Mouse (Mus musculus) kidney, adult 2 months (tissue): ENCODE measurements around the gene Vopp1. TPM values are rescaled to one million over a fixed set of nuclear protein-coding genes. Genes with fewer than 3 reads are reported as not detected.
"Not testable (repeated sequence)": the region's sequence is repeated elsewhere in the genome, so short reads cannot be mapped to it uniquely, and the experiment has no call there.

ENCODE experiments used
- DNase-seq: peaks from one replicate; pipeline ENCODE4 v3.0.0; 2021
- H3K27ac ChIP-seq: fragments of 200-500 bp; 2 replicates; pipeline ENCODE4 v1.5.1; 2012; ENCODE audit warnings: low read depth, low read length, control low read depth, inconsistent platforms; ENCODE audit not compliant: insufficient read depth
- H3K27me3 ChIP-seq: fragments of 200-500 bp; replicated peaks from 2 replicates; pipeline ENCODE4 v1.6.1; 2012; ENCODE audit warnings: mild to moderate bottlenecking, moderate library complexity, low read length, inconsistent platforms; ENCODE audit not compliant: control insufficient read depth, insufficient read depth
- H3K36me3 ChIP-seq: fragments of 200-500 bp; 2 replicates; pipeline ENCODE4 v1.6.1; 2012; ENCODE audit warnings: mild to moderate bottlenecking, moderate library complexity, low read length, inconsistent platforms; ENCODE audit not compliant: control insufficient read depth, insufficient read depth
- H3K4me1 ChIP-seq: fragments of 200-500 bp; 2 replicates; pipeline ENCODE4 v1.6.1; 2011; ENCODE audit warnings: low read length; ENCODE audit not compliant: control insufficient read depth, insufficient read depth
- H3K4me3 ChIP-seq: fragments of 200-500 bp; 2 replicates; pipeline ENCODE4 v1.5.1; 2011; ENCODE audit warnings: mild to moderate bottlenecking, low read depth, low read length, control low read depth; ENCODE audit not compliant: insufficient read depth
- CTCF ChIP-seq: fragments of 200-500 bp; conservative IDR thresholded peaks from 2 replicates; pipeline ENCODE4 v1.5.1; 2011; ENCODE audit warnings: low read depth, mild to moderate bottlenecking, control low read depth, low read length, moderate library complexity, mixed read lengths; ENCODE audit not compliant: insufficient read depth, insufficient read length
- POLR2A ChIP-seq: fragments of 200-500 bp; IDR thresholded peaks from one replicate; pipeline ENCODE4 v1.6.1; 2011; ENCODE audit warnings: low read depth, low read length, control low read depth
- WGBS: fragments of 180-500 bp; shearing (Covaris S2); methylation state at CpG from one replicate; pipeline ENCODE4 v1.1.7; 2018; 5-methylcytosine and 5-hydroxymethylcytosine counted together
- polyA plus RNA-seq: library from polyadenylated mRNA; depleted of rRNA; stranded (reverse); fragments of >200 nt; gene quantifications from 2 replicates; pipeline ENCODE4 v1.2.3, GENCODE M21; 2012

The Vopp1 gene
- polyA plus RNA-seq, 1 experiment: 9.1 TPM

DNA sequence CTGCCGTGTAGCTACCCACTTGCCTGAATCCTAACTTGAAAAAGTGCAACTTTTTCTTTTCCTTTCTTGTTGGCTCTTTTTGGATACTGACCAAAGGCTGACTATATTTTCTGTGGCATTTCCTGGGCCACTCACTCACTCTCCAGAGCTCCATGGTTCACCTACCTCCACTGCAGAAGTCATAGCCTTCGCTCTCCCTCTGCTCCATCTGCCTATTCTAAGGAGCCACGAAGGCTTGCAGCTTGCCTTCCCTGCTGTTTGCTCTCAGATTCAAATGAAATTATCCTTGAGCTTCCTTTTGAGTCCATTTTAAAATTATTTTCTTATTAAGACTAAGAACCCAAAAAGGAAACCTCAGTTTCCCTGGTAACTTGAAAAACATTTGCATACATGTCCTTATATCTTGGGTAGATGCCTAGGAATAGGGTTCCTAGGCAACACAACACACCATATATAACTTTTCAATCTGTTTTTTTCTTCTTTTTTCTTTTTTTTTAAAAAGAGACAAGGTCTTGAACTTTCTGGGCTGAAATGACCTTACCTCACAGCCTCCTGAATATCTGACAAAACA lies 28.0 kb downstream of the Vopp1 start:
- no peak for TF ChIP-seq POLR2A
- no peak for TF ChIP-seq CTCF
- 89% methylated on average over 3 of the region's 3 CpGs for WGBS
- H3K27ac ChIP-seq: no peak overlapping the region
- no peak for DNase-seq
- H3K36me3 ChIP-seq: no peaks in the 10 kb centered on the region
- no peaks in the 10 kb centered on the region for H3K4me1 ChIP-seq
- no peak overlapping the region for H3K4me3 ChIP-seq
- H3K27me3 ChIP-seq: no peaks in the 10 kb centered on the region

DNA sequence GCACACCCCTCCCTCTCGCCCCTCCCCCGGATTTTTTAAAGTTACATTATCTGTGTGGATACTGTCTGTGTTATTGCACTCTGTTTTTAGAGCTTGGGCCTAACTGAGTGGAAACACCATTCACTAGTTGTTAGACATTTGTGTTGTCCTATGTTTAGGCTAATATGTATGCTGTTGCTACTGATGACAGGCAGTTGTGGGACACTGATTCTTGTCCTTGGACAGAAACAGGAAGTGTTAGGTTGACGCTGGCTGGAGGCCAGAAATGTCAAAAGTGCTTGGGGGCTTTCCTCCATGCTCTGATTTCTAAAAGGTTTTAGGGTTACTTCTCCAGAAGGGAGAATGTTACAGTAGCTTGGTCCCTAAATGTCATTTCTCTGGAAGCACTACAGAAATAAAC lies 29.1 kb downstream of the Vopp1 start:
- no peaks in the 10 kb centered on the region for H3K4me1 ChIP-seq
- TF ChIP-seq CTCF: no peak
- TF ChIP-seq POLR2A: no peak
- no peak overlapping the region for H3K4me3 ChIP-seq
- 61% methylated on average over 3 of the region's 3 CpGs for WGBS
- no peaks in the 10 kb centered on the region for H3K36me3 ChIP-seq
- no peak for DNase-seq
- no peaks in the 10 kb centered on the region for H3K27me3 ChIP-seq
- no peak overlapping the region for H3K27ac ChIP-seq

DNA sequence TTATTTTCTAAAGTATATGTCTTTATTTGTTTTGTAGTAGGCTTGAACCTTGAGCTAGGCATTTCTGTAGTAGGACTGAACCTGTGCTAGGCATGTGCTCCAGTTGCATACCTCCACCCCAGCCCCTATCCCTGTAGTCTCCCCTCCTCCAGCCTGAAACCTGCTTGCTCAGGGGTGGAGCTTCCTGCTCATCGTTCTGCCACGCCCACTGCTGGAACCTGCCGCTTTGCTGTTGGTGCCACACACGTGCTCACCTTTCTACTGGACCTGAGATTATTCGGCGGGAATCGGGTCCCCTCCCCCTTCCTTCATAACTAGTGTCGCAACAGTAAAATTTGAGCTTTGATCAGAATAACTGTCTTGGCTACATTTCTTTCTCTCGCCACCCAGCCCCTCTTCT lies 32.1 kb downstream of the Vopp1 start:
- H3K27ac ChIP-seq, H3K4me1 ChIP-seq, DNase-seq, H3K36me3 ChIP-seq, H3K4me3 ChIP-seq, H3K27me3 ChIP-seq: not testable (repeated sequence)
- 72% methylated on average over 9 of the region's 9 CpGs for WGBS

DNA sequence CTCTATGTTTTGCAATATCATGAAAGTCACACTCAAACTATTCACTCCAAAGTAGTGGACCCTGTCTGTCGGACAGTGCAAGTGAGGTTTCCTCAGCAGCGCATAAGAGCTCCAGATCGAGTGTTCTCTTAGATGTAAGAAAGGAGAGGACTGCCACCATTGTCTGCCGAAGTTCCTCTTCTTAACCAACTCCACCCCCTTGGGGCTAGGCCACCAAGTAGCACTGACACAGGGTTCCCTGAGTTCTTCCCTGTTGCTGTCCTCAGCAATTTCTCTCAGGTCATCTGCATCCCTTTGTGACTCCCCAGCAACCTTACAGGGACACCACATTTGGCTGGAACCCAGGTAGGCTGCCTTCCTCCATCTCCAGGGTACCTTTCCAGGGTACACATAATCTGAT lies 34.4 kb downstream of the Vopp1 start:
- DNase-seq: no peak
- H3K27me3 ChIP-seq: no peaks in the 10 kb centered on the region
- TF ChIP-seq POLR2A (no peak), CTCF (no peak)
- H3K4me3 ChIP-seq: no peak overlapping the region
- H3K4me1 ChIP-seq: no peaks in the 10 kb centered on the region
- no peaks in the 10 kb centered on the region for H3K36me3 ChIP-seq
- WGBS: 88% methylated on average over 4 of the region's 4 CpGs
- no peak overlapping the region for H3K27ac ChIP-seq

DNA sequence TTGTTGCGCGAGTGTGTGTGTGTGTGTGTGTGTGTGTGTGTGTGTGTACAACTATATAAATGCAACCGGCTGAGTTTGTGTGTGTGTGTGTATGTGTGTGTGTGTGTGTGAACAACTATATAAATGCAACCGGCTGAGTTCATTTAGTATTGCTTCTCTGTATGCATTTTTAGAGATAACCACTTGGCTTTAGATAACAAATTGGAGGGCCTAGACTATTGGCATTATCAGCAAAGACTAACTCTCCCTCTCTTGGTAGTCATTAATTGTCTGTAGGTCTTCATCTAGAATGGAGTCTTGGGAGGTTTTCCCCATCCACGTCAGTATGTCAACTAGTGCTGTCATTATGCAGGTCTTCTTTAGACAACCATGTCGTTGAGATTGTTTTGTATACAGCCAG lies 37.6 kb downstream of the Vopp1 start:
- no peak for DNase-seq
- WGBS: 96% methylated on average over 6 of the region's 6 CpGs
- no peak overlapping the region for H3K27ac ChIP-seq
- H3K36me3 ChIP-seq: no peaks in the 10 kb centered on the region
- H3K4me1 ChIP-seq: no peaks in the 10 kb centered on the region
- TF ChIP-seq POLR2A: no peak
- TF ChIP-seq CTCF: no peak
- no peak overlapping the region for H3K4me3 ChIP-seq
- no peaks in the 10 kb centered on the region for H3K27me3 ChIP-seq

DNA sequence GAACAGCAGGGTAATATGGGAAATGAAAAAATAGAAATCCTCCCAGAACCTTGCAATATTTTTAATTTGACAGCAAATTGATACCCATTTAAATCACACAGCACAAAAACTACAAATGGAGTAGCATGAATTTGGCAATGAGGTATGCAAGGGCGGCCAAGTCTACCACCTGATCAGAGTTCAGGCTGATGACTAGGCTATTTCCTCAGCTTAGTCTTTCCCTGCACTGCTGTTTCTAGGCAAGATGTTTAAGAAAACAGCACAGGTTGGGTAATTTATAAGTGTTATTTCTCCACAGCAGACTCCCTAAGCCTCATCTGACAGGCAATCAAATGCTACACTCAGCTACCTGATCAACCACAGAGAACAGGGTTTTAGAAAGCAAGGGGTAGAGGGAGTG lies 40.7 kb downstream of the Vopp1 start:
- Histone ChIP-seq H3K4me3 (no peak overlapping the region), H3K36me3 (no peaks in the 10 kb centered on the region), H3K4me1 (no peaks in the 10 kb centered on the region), H3K27me3 (no peaks in the 10 kb centered on the region), H3K27ac (no peak overlapping the region)
- 95% methylated on average over 1 of the region's 1 CpGs for WGBS
- TF ChIP-seq POLR2A (no peak), CTCF (no peak)
- DNase-seq: no peak

DNA sequence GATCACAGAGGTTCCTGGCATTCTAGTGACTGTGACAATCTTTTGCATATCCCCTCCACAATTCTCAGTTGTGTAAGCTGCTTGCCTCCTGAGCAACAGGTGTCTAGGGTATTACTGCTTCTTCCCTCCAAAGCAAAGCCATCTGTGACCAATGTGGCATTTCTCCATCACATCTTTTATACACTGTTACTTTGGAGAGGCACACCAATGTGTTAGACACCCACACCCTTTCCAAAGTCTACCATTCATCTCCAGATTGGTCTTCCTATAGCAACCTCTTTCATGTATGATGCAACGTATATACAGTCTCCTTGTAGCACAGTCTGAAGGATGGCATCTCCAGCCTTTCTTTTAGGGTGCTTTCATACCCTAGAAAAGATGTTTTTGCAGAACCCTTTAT lies 42.3 kb downstream of the Vopp1 start:
- Histone ChIP-seq H3K36me3 (no peaks in the 10 kb centered on the region), H3K27me3 (no peaks in the 10 kb centered on the region), H3K4me1 (no peaks in the 10 kb centered on the region), H3K27ac (no peak overlapping the region), H3K4me3 (no peak overlapping the region)
- no peak for DNase-seq
- TF ChIP-seq CTCF: no peak
- TF ChIP-seq POLR2A: no peak
- 96% methylated on average over 1 of the region's 1 CpGs for WGBS

DNA sequence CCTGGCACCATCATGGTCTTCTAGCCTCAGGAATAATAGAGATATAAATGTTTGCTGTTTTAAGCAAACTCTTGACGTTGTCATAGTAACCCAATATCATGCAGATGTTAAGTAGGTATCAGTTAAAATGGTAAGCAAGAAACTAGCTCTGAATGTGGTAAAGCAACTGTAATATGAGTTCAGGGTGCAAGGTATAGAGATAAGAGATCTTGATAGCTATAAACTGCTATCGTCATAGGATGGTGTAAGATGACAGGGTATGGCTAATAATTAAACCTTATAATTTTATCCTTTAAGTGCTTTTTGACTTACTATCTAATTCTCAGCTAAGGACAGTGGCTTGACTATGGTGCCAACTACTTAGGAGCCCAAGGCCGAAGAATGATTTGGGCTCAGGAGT lies 44.6 kb downstream of the Vopp1 start:
- Histone ChIP-seq H3K4me1 (no peaks in the 10 kb centered on the region), H3K27ac (no peak overlapping the region), H3K36me3 (no peaks in the 10 kb centered on the region), H3K4me3 (no peak overlapping the region), H3K27me3 (no peaks in the 10 kb centered on the region)
- DNase-seq: no peak
- 77% methylated on average over 3 of the region's 3 CpGs for WGBS
- TF ChIP-seq POLR2A: no peak
